Mouse (Mus musculus) right cerebral cortex, postnatal 36 days (tissue): ENCODE data around the gene Wdr81.

ENCODE experiments used
- DNase-seq, 2 experiments: peaks; one replicate each; pipeline ENCODE4 v3.0.0; 2022; ENCODE audit warnings: low spot score in 2 of 2, mixed read lengths in 1 of 2

The Wdr81 gene

GRCm38 (mm10) chr11:75453991-75454930 lies at the start of gene Wdr81:
Wdr81 (minus strand) TSS chr11:75454717.
- peak; percentile 85 to 90 for DNase-seq

GRCm38 (mm10) chr11:75498126-75498525 lies 43.6 kb upstream of the Wdr81 start:
- DNase-seq: no peak

DNA sequence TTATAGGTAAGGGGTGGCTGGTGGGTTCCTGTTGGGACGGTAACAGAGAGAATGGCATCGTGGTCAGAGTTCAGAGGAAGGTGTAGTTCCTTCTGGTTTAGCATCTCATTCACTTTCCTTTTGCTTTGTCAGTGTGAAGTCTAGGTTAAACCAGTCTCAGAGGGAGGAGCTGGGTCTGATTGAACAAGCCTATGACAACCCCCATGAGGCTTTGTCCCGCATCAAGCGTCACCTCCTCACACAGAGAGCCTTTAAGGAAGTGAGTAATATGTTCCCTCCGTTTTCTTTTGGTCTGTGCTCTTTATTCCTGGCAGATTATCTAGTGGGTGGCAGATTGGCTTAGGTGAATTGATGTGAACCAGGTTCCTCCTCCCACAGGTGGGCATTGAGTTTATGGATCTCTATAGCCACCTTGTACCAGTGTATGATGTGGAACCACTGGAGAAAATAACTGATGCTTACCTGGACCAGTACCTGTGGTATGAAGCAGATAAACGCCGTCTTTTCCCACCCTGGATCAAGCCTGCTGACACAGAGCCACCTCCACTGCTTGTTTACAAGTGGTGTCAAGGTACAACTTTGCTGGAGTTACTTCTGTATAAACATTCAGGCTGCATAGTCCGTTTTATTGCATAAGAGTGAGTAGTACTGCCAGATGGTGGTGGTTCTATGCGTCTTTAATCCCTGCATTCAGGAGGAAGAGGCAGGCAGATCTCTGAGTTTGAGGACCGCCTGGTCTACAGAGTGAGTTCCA lies 40.0 kb upstream of the Wdr81 start:
- no peak for DNase-seq

GRCm38 (mm10) chr11:75487496-75487895 lies 33.0 kb upstream of the Wdr81 start:
- DNase-seq: no peak

DNA sequence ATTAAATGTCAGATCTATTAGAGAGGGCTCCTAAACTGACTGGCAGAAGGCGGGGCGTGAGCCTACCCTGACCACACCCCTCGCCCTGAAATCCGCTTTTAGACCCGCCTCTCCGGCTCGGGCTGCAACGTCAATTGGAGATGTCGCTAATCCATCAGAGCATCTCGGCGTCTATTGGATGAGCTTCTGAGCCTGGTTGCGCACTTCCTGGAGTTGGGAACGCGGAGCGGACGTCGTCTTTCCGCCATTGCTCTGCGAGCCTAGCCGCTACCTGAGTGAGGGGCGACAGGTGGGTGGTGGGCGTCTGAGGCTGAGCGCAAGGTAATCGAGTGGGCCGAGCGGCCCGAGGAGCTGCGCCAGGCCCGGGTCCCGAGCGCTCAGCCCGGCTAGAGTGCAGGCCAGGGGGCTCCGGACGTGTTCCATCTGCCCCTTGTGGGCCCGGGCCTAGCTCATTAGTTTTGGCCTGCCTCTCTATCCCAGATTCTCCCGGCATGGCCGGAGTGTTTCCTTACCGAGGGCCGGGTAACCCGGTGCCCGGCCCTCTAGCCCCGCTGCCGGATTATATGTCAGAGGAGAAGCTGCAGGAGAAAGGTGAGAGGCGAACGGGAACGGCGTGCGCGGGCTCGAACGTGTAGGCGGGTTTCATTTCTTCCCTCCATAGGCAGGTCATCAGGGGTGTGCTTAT lies 32.2 kb upstream of the Wdr81 start, which contains the start of gene Prpf8:
TSS of gene Prpf8 (plus strand) at position 216 of the 685 bp plus-strand sequence.
- peak; percentile 96 to 97 for DNase-seq

DNA sequence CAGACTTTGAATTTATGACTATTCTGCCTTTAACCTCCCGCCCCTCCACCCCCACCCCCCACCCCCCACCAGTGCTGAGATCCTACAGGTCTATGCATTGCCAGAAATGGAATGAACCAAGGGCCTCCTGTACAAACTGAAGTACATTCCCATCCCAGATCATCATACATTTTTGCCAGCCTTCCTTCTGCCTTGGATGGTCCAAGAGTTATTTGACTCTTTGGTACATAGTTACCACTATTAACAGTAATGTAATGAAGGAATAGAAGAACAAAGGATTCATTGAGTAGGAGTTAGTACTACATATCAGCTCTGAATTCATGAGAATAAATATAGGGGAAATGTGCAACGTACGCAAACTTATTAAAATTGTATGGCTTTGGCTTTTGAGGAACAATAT lies 31.7 kb upstream of the Wdr81 start:
- DNase-seq: no peak

- DNase-seq: no peak
Observed at GRCm38 (mm10) chr11:75473376-75473775, 18.9 kb upstream of the Wdr81 start.

DNA sequence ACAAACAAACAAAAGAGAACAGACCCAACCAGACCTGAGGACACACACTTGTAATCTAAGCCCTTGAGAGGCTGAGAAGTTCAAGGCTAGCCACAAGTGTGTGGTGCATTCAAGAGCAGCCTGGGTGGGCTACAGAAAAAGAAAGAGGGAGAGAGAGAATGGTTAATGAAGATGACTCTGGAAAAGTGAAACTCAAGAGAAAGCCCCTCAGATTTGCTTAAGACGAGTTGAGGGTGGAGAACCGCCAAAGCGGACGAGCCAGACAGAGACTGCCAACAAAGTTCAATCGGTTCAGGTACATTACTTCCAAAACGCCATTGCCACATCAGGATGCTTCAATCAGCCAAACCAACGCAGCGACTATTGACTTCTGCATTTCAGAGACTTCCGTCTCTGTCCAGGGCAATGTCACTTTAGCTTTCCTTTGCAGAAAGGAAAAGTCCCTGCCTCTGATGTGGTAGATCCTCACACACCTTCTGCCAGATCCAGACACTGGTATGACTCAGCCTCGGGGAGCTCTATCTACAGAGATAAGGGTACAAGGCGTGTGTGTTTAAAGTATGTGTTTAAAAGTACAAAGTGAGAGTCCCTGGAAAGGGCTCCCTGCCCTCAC lies 18.1 kb upstream of the Wdr81 start:
- no peak for DNase-seq

DNA sequence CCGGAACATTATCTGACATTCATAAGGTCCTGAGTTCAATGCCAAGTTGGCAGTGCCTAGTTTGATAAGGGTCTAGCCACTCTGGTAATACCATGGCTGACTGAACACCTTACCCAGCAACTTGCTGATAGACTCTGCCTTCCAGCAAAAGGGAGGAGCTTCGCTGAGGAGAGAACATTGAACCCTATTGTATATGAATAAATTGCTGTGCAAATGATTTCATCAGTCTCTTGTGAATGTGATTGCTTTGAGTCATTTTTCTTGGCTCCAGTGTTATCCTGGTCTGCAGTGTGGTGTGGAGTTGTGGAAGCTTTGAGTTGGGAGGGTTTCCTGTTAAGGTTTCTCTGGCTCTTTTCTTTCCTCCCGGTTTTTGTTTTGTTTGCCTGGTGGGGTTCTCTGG lies 16.2 kb upstream of the Wdr81 start:
- no peak for DNase-seq

DNA sequence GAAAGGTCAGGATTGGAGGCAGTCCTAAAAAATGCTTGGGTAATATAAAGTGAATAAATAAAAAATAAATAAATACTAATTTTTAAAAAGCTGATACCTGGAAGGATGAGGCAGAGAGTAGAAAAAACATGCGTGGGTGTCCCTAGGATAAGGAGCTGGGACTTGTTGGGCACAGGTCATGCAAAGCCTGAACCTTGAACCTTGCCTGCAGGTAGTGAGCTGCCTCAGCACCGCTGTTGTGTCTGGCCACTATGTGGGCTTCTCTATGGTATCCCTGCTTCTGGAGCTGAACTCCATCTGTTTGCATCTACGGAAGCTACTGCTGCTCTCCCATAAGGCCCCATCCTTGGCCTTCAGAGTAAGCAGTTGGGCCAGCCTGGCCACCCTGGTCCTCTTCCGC lies 14.7 kb upstream of the Wdr81 start:
- no peak for DNase-seq

- no peak for DNase-seq
Observed at GRCm38 (mm10) chr11:75468410-75468809, 13.9 kb upstream of the Wdr81 start.

DNA sequence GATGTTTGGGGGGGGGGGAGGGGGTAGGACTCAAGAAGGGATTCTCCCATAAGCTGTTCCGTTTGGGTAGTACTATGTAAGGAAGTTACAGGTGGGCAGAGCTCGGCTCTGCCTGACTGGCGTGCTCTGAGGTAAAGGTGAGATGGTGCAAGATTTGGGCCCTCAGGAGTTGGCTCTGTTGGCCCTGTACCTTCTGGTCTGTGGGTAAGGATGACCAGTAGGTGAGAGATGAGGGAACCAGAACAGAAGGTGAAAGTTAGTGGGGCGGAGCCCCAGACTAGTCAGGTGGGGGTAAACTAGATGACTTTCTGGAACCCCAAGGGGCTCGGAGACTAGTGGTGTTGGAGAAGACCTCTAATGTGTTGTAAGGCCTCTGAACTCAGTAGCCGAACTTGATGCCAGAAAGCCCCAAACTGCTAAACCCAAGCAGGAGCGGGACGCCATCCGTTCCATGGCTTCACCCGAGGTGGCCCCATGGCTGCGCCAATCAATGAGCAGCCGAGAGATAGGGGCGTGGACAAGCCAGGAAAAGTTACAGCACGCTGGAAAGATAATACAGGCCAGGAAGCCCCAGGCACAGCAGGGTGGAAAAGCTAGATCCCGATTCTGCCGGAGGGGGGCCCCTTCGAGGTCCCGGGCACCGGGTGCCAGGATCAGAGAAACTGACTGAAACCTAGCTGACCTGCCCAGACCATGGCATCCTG lies 13.1 kb upstream of the Wdr81 start:
- DNase-seq: no peak

DNA sequence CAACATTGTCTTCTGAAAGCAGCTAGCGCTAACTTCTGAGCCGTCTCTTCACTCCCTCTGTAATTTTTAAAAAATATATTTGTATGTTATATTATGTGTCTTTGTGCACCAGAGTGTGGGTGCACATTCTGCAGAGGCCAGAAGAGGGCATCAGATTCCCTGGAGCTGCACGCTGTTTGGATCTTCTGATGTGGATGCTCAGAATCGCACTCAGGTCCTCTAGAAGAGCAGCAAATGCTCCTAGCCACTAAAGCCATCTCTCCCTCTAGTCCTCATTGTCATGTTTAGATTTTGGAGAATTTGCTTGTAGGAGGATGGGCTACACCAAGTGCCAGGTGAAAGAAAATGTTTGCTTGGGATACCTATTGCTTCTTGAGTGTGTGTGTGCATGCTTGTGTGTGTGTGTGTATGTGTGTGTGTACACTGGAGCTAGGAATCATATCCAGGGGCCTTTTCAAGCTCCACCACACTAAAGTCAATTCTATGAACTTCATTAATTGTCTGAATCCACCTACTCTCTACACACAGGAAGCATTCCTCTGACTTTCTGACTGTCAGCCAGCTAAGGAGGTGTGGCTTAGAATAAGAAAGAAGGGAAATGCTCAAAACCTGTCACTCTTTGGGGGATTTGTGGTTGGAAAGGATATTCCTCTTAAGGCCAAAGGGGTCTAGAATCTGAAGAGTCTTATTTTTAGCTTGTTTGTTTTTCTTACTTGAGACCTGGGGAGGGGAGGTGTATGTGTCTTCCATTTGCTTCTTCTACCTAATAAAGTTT lies 12.4 kb upstream of the Wdr81 start:
- no peak for DNase-seq

DNA sequence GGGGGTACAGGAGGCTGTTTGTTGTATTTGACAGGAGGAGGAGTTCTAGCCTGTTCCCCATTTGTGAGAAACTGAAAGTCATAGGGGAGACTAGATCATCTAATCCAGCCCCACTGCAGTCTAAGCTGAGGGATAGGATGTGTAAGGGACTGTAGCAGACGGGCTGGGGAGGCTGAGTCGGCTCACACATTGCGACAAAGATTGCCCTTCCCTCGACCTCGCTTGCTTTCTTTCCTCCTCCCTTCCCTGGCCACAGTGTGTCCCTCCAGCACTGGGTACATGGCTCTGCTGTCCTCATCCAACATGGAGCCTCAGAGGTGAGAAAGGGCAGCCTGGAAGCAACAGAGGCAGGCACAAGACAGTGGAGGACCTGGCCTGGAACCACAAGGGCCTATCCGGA lies 10.5 kb upstream of the Wdr81 start:
- no peak for DNase-seq

DNA sequence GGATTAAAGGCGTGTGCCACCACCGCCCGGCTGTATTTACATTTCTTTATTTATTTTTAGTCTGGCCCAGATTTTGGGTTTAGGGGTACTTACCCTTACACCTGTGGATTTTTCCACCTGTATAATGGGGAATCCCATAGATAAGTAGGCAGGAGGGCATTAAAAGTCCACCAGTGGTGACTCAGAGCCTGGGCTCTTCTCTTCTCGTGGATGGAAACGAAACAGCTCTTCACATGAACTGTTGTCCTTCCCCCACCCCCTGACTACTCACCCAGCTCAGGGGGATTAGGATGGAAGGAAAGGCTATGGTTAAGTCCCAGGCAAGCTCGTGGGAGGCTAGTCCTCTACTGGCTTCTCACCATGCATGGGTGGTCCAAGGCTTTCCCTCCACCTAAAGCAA lies 9.9 kb upstream of the Wdr81 start:
- DNase-seq: no peak

DNA sequence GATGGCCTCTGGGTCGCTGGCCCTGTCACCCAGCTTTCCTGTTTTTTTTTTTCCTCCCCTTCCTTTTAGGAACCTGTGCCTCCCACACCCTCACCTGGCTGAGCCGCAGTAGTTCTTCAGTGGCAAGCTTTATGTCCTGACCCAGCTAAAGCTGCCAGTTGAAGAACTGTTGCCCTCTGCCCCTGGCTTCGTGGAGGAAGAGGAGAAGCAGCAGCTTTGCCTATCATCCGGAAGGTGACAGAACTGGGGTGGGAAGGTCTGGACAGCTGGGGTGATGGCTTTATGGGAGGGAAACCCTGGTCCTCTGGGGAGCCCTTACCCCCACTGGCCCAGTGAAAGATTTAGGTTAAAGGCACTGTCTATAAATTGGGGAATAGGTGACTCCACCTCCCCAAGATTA lies 9.1 kb upstream of the Wdr81 start:
- DNase-seq: no peak

DNA sequence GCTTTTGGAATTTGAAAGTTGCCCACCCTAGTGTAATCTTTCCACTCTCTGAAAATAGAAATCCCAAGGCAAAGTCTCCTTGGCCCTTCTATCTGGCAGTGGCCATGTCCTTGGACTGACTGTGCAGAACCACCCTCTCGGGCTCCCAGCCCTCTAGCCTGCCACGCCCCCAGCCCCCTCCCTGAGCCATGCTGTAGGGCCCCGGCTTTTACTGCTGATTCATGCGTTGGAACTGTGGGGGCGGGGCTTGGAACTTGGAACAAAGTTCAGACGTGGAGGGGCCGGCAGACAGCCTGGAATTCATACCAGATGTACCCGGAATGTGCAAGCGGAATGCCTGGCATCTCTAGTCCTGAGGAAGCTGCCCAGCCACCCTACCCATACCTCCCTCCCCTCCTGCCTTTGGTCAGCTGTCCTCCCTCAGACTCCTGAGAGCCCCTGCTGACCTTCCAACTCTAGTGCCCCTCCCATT lies 8.4 kb upstream of the Wdr81 start:
- peak in 1 of 2 experiments; percentile 57 for DNase-seq

DNA sequence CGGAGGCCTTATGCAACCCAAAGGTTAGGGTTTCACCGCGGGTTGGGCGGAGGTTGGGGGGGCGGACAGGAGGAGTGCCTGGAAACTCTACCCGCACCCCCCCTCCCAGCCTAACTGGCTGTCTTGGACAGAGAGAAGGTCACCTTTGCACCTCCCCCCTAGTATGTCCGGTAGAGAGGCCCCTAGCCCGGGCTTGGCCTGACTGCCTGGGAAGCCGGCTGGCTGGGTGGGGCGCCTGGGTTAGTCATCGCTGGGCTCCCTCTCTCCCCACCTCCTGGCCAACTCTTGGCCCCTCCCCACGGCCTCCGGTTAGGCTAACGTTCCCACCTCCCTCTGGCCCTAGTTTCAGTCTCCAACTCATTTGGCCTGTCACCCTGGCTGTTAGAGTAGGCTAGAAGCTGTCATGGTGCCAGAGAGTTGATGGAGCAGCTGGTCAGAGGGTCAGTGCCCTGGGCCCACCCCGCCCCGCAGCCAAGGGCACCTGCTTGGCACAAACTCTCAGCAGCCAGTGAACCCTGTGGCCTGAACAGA lies 7.8 kb upstream of the Wdr81 start:
- DNase-seq: no peak

DNA sequence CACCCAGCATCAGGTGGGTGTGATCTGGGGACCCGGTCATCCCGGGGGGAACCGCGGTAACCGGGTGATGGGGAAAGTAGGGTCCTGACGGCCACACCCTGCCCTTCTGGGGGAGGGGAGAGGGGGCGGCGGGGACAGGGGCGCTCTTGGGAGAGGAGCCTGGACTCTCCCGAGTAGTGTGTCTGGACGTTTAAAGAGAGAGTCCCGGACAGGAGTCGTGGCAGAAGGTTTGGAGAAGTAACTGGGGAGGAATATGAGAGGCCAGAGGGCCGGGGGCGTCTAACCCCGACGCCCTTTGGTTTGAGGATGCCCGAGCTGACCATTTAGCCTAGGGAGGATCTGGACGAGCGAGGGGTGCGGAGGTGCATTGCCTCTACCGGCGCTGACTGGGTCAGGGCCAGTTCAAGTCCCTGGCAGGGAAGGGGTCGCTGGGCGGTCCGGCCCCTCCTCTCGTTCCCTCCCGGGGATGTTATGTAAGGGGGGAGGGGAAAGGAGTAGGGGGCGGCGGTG lies 7.3 kb upstream of the Wdr81 start:
- peak in 1 of 2 experiments; percentile 39 for DNase-seq
